Mouse (Mus musculus): ENCODE measurements around the gene Tbc1d12. TPM values are rescaled to one million over a fixed set of nuclear protein-coding genes. Genes with fewer than 3 reads are reported as not detected.

Gene Tbc1d12
- polyA plus RNA-seq, 1 experiment: 0.32 TPM

- no peaks in the 10 kb centered on the region for H3K27me3 ChIP-seq (ENCODE audit: control insufficient read depth, insufficient read depth, insufficient read length)
- H3K79me2 ChIP-seq (ENCODE audit: control insufficient read depth, insufficient read depth): no peaks in the 10 kb centered on the region
- H3ac ChIP-seq (ENCODE audit: control insufficient read depth, insufficient read length): no peak overlapping the region
- no peak overlapping the region for H3K4me2 ChIP-seq (ENCODE audit: low read depth)
- H3K4me3 ChIP-seq: no peak overlapping the region
- no peaks in the 10 kb centered on the region for H3K36me3 ChIP-seq (ENCODE audit: control insufficient read depth, insufficient read depth)
- no peak for TF ChIP-seq POLR2AphosphoS2 (IDR thresholded peaks at IDR 0.05; ENCODE audit: insufficient read length, low read depth)
- TF ChIP-seq TCF3 (IDR thresholded peaks at IDR 0.05; ENCODE audit: insufficient read length, low read depth): no peak
- TF ChIP-seq CEBPB (IDR thresholded peaks at IDR 0.05; ENCODE audit: insufficient read depth, poor library complexity, severe bottlenecking): no peak
- TF ChIP-seq MYOG (IDR thresholded peaks at IDR 0.05; ENCODE audit: control insufficient read depth in 1 of 3, insufficient read depth in 1 of 3, insufficient read length in 2 of 3, low read depth in 2 of 3): no peak
- TF ChIP-seq USF1 (IDR thresholded peaks at IDR 0.05; ENCODE audit: low read depth): no peak
- TF ChIP-seq MAX (IDR thresholded peaks at IDR 0.05; ENCODE audit: low read depth): no peak
- no peak for TF ChIP-seq TCF12 (IDR thresholded peaks at IDR 0.05; ENCODE audit: insufficient read depth, poor library complexity, severe bottlenecking)
- TF ChIP-seq POLR2A (IDR thresholded peaks at IDR 0.05; ENCODE audit: insufficient read length, low read depth): no peak
- TF ChIP-seq SRF (IDR thresholded peaks at IDR 0.05; ENCODE audit: control insufficient read depth, insufficient read length, low read depth): no peak
- TF ChIP-seq REST (IDR thresholded peaks at IDR 0.05; ENCODE audit: insufficient read depth, insufficient read length): no peak
- no peak for TF ChIP-seq E2F4 (IDR thresholded peaks at IDR 0.05; ENCODE audit: insufficient read depth)
- no peak for TF ChIP-seq MYOD1 (IDR thresholded peaks at IDR 0.05; ENCODE audit: control insufficient read depth in 1 of 3, insufficient read length in 2 of 3, low read depth in 2 of 3)
Observed at GRCm38 (mm10) chr19:38901146-38902135, 65.1 kb downstream of the Tbc1d12 start.

- H3K4me3 ChIP-seq: no peak overlapping the region
- TF ChIP-seq TCF12 (IDR thresholded peaks at IDR 0.05; ENCODE audit: insufficient read depth, poor library complexity, severe bottlenecking): no peak
- TF ChIP-seq MAX (IDR thresholded peaks at IDR 0.05; ENCODE audit: low read depth): no peak
- TF ChIP-seq MYOD1 (IDR thresholded peaks at IDR 0.05; ENCODE audit: control insufficient read depth in 1 of 3, insufficient read length in 2 of 3, low read depth in 2 of 3): no peak
- no peak for TF ChIP-seq CEBPB (IDR thresholded peaks at IDR 0.05; ENCODE audit: insufficient read depth, poor library complexity, severe bottlenecking)
- TF ChIP-seq REST (IDR thresholded peaks at IDR 0.05; ENCODE audit: insufficient read depth, insufficient read length): no peak
- no peak for TF ChIP-seq POLR2AphosphoS2 (IDR thresholded peaks at IDR 0.05; ENCODE audit: insufficient read length, low read depth)
- TF ChIP-seq MYOG (IDR thresholded peaks at IDR 0.05; ENCODE audit: control insufficient read depth in 1 of 3, insufficient read depth in 1 of 3, insufficient read length in 2 of 3, low read depth in 2 of 3): no peak
- TF ChIP-seq POLR2A (IDR thresholded peaks at IDR 0.05; ENCODE audit: insufficient read length, low read depth): no peak
- no peak for TF ChIP-seq SRF (IDR thresholded peaks at IDR 0.05; ENCODE audit: control insufficient read depth, insufficient read length, low read depth)
- TF ChIP-seq E2F4 (IDR thresholded peaks at IDR 0.05; ENCODE audit: insufficient read depth): no peak
- TF ChIP-seq USF1 (IDR thresholded peaks at IDR 0.05; ENCODE audit: low read depth): no peak
- TF ChIP-seq TCF3 (IDR thresholded peaks at IDR 0.05; ENCODE audit: insufficient read length, low read depth): no peak
- no peaks in the 10 kb centered on the region for H3K27me3 ChIP-seq (ENCODE audit: control insufficient read depth, insufficient read depth, insufficient read length)
- H3K79me2 ChIP-seq (ENCODE audit: control insufficient read depth, insufficient read depth): no peaks in the 10 kb centered on the region
- no peak overlapping the region for H3ac ChIP-seq (ENCODE audit: control insufficient read depth, insufficient read length)
- no peak overlapping the region for H3K4me2 ChIP-seq (ENCODE audit: low read depth)
- H3K36me3 ChIP-seq (ENCODE audit: control insufficient read depth, insufficient read depth): no peaks in the 10 kb centered on the region
Observed at GRCm38 (mm10) chr19:38902501-38902900, 66.1 kb downstream of the Tbc1d12 start.

GRCm38 (mm10) chr19:38913786-38914185 lies 77.4 kb downstream of the Tbc1d12 start:
- H3K4me2 ChIP-seq (ENCODE audit: low read depth): no peak overlapping the region
- H3K36me3 ChIP-seq (ENCODE audit: control insufficient read depth, insufficient read depth): no peaks in the 10 kb centered on the region
- TF ChIP-seq USF1 (IDR thresholded peaks at IDR 0.05; ENCODE audit: low read depth) (no peak), MYOD1 (IDR thresholded peaks at IDR 0.05; ENCODE audit: control insufficient read depth in 1 of 3, insufficient read length in 2 of 3, low read depth in 2 of 3) (no peak), TCF12 (IDR thresholded peaks at IDR 0.05; ENCODE audit: insufficient read depth, poor library complexity, severe bottlenecking) (no peak), REST (IDR thresholded peaks at IDR 0.05; ENCODE audit: insufficient read depth, insufficient read length) (no peak), POLR2AphosphoS2 (IDR thresholded peaks at IDR 0.05; ENCODE audit: insufficient read length, low read depth) (no peak), POLR2A (IDR thresholded peaks at IDR 0.05; ENCODE audit: insufficient read length, low read depth) (no peak), SRF (IDR thresholded peaks at IDR 0.05; ENCODE audit: control insufficient read depth, insufficient read length, low read depth) (no peak), E2F4 (IDR thresholded peaks at IDR 0.05; ENCODE audit: insufficient read depth) (no peak), MYOG (IDR thresholded peaks at IDR 0.05; ENCODE audit: control insufficient read depth in 1 of 3, insufficient read depth in 1 of 3, insufficient read length in 2 of 3, low read depth in 2 of 3) (no peak), MAX (IDR thresholded peaks at IDR 0.05; ENCODE audit: low read depth) (no peak), TCF3 (IDR thresholded peaks at IDR 0.05; ENCODE audit: insufficient read length, low read depth) (no peak), CEBPB (IDR thresholded peaks at IDR 0.05; ENCODE audit: insufficient read depth, poor library complexity, severe bottlenecking) (no peak)
- H3ac ChIP-seq (ENCODE audit: control insufficient read depth, insufficient read length): no peak overlapping the region
- H3K4me3 ChIP-seq: no peak overlapping the region
- H3K79me2 ChIP-seq (ENCODE audit: control insufficient read depth, insufficient read depth): no peaks in the 10 kb centered on the region
- H3K27me3 ChIP-seq (ENCODE audit: control insufficient read depth, insufficient read depth, insufficient read length): peaks cover 6% of the 10 kb centered on the region

- no peak overlapping the region for H3K4me3 ChIP-seq
- peaks cover 6% of the 10 kb centered on the region for H3K27me3 ChIP-seq (ENCODE audit: control insufficient read depth, insufficient read depth, insufficient read length)
- no peak overlapping the region for H3K4me2 ChIP-seq (ENCODE audit: low read depth)
- no peaks in the 10 kb centered on the region for H3K36me3 ChIP-seq (ENCODE audit: control insufficient read depth, insufficient read depth)
- H3K79me2 ChIP-seq (ENCODE audit: control insufficient read depth, insufficient read depth): no peaks in the 10 kb centered on the region
- no peak for TF ChIP-seq USF1 (IDR thresholded peaks at IDR 0.05; ENCODE audit: low read depth)
- TF ChIP-seq CEBPB (IDR thresholded peaks at IDR 0.05; ENCODE audit: insufficient read depth, poor library complexity, severe bottlenecking): no peak
- no peak for TF ChIP-seq E2F4 (IDR thresholded peaks at IDR 0.05; ENCODE audit: insufficient read depth)
- no peak for TF ChIP-seq POLR2AphosphoS2 (IDR thresholded peaks at IDR 0.05; ENCODE audit: insufficient read length, low read depth)
- no peak for TF ChIP-seq REST (IDR thresholded peaks at IDR 0.05; ENCODE audit: insufficient read depth, insufficient read length)
- no peak for TF ChIP-seq POLR2A (IDR thresholded peaks at IDR 0.05; ENCODE audit: insufficient read length, low read depth)
- TF ChIP-seq TCF12 (IDR thresholded peaks at IDR 0.05; ENCODE audit: insufficient read depth, poor library complexity, severe bottlenecking): no peak
- no peak for TF ChIP-seq MYOG (IDR thresholded peaks at IDR 0.05; ENCODE audit: control insufficient read depth in 1 of 3, insufficient read depth in 1 of 3, insufficient read length in 2 of 3, low read depth in 2 of 3)
- no peak for TF ChIP-seq MYOD1 (IDR thresholded peaks at IDR 0.05; ENCODE audit: control insufficient read depth in 1 of 3, insufficient read length in 2 of 3, low read depth in 2 of 3)
- no peak overlapping the region for H3ac ChIP-seq (ENCODE audit: control insufficient read depth, insufficient read length)
Observed at GRCm38 (mm10) chr19:38914926-38915325, 78.5 kb downstream of the Tbc1d12 start.

Measured in myocyte (in vitro differentiated cells).